Mouse (Mus musculus): ENCODE measurements around the gene Npy4r.

DNA sequence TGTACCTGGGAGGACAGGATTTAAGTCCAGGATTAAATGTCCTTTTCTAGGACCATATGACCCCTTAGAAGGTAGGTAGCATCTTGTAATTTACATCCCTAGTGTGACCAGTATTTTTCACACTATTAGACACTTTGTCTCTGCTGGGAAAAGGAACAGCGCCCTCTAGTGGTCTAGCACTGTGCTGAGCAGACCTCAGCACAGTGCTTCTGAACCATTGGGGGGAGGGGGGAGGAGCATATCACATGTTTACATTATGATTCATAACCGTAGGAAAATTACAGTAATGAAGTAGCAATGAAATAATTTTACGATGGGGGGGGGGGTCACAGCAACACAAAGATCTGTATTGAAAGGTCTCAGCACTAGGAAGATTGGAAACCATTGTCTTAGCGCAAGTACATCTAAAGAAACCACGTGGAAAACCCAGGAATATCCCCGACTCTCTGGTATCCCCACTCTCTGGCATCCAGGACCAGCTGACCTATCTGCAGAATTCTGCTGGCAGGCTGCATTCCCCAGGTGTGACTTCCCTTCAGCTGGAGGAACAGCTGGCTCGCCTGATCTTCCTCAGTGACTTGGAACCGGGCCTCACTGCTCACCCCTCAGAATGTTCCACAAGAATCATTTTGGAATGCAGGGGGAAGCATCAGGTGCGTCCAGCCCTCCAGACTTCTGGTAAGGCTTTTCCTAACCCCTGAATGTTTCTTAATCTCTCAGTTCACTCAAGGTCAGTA lies 2.5 kb upstream of the Npy4r start:
- no peak for TF ChIP-seq POLR2A (IDR thresholded peaks at IDR 0.05; ENCODE audit: low read depth, low read length)
- peak; percentile 81; the same call in 1 of the 2 replicates for TF ChIP-seq CTCF (IDR thresholded peaks at IDR 0.05; ENCODE audit: extremely low read depth, insufficient read length, insufficient replicate concordance, low read depth, low read length)
